Mouse (Mus musculus) ES-E14 (cell line): ENCODE measurements around the gene Gpr132. TPM values are rescaled to one million over a fixed set of nuclear protein-coding genes. Genes with fewer than 3 reads are reported as not detected.

Experiments used
- DNase-seq: peaks from one replicate; pipeline ENCODE4 v3.0.0-alpha.2; 2013; ENCODE audit warnings: low read depth, low spot score
- H3K27ac ChIP-seq: 2 replicates; pipeline ENCODE4 v1.5.1; 2012; ENCODE audit warnings: low read depth, mild to moderate bottlenecking, low read length, moderate library complexity, mixed read lengths; ENCODE audit not compliant: poor library complexity, insufficient read depth, severe bottlenecking
- H3K36me3 ChIP-seq: 2 replicates; pipeline ENCODE4 v1.6.1; 2012; ENCODE audit warnings: mild to moderate bottlenecking, low read length, moderate library complexity, mixed read lengths; ENCODE audit not compliant: control insufficient read depth, poor library complexity, insufficient read depth, severe bottlenecking
- H3K4me1 ChIP-seq, 2 experiments: fragments of 150-350 bp in 1 of 2; sonication (generic) in 1 of 2; 2 replicates each; pipeline ENCODE4 v1.6.1; 2012; ENCODE audit warnings: low read length in 2 of 2, mild to moderate bottlenecking in 1 of 2, mixed read lengths in 1 of 2; ENCODE audit not compliant: control insufficient read depth in 2 of 2, insufficient read depth in 2 of 2, poor library complexity in 1 of 2
- H3K4me3 ChIP-seq, 2 experiments: fragments of 150-350 bp in 1 of 2; sonication (generic) in 1 of 2; 2 replicates each; pipeline ENCODE4 v1.5.1; 2012; ENCODE audit warnings: low read length in 2 of 2, low read depth in 1 of 2, mild to moderate bottlenecking in 1 of 2, mixed read lengths in 1 of 2; ENCODE audit not compliant: insufficient read depth in 1 of 2, poor library complexity in 1 of 2, severe bottlenecking in 1 of 2
- H3K9ac ChIP-seq: 2 replicates; pipeline ENCODE4 v1.6.1; 2012; ENCODE audit warnings: low read depth, mild to moderate bottlenecking, low read length, mixed read lengths; ENCODE audit not compliant: poor library complexity, insufficient read depth, severe bottlenecking
- H3K9me3 ChIP-seq: fragments of 150-350 bp; sonication (generic); 2 replicates; pipeline ENCODE4 v1.6.1; 2012; ENCODE audit warnings: low read depth, mild to moderate bottlenecking, low read length; ENCODE audit not compliant: control insufficient read depth, insufficient read depth
- CHD2 ChIP-seq: IDR thresholded peaks from 2 replicates; pipeline ENCODE4 v1.6.1; 2014; ENCODE audit warnings: mild to moderate bottlenecking, low read depth, low read length, inconsistent platforms
- HCFC1 ChIP-seq: IDR thresholded peaks from 2 replicates; pipeline ENCODE4 v1.6.1; 2012; ENCODE audit warnings: low read length, inconsistent platforms, borderline replicate concordance; ENCODE audit not compliant: insufficient read depth
- MAFK ChIP-seq: IDR thresholded peaks from 2 replicates; pipeline ENCODE4 v1.6.1; 2014; ENCODE audit warnings: mild to moderate bottlenecking, low read depth, low read length, inconsistent platforms; ENCODE audit not compliant: insufficient read depth
- ZC3H11A ChIP-seq: IDR thresholded peaks from 2 replicates; pipeline ENCODE4 v1.6.1; 2012; ENCODE audit warnings: low read depth, mild to moderate bottlenecking, inconsistent platforms, low read length, borderline replicate concordance
- ZNF384 ChIP-seq: IDR thresholded peaks from 2 replicates; pipeline ENCODE4 v1.6.1; 2012; ENCODE audit warnings: low read depth, low read length, inconsistent platforms
- in situ Hi-C, 2 experiments: fragments of 600-800 bp; cut with MboI; formaldehyde crosslinking; loops; one replicate each; pipeline ENCODE4 v1.15.1; 2025; ENCODE audit warnings: low sequenced_read_pairs in 2 of 2, inconsistent platforms in 1 of 2; ENCODE audit not compliant: unreplicated experiment in 2 of 2
- total RNA-seq: library from RNA; depleted of rRNA; stranded (reverse); fragments of 300-350 nt; gene quantifications from 2 replicates; pipeline ENCODE4 v1.2.3, GENCODE M21; 2012

Gpr132 gene
- total RNA-seq, 1 experiment: 0.36 TPM

- H3K36me3 ChIP-seq: peaks cover 35% of the 10 kb centered on the region; the same call in 1 of the 2 replicates
- in situ Hi-C loops: no loop called here
- H3K4me3 ChIP-seq: no peak overlapping the region
- H3K9me3 ChIP-seq: no peaks in the 10 kb centered on the region
- H3K27ac ChIP-seq: no peak overlapping the region
- H3K4me1 ChIP-seq: peaks cover 0 to 2% of the 10 kb centered on the region in 2 experiments; a peak in 1 of 4 replicates
- no peak overlapping the region for H3K9ac ChIP-seq
- no peak for TF ChIP-seq MAFK
- no peak for TF ChIP-seq HCFC1
- TF ChIP-seq ZNF384: no peak
- TF ChIP-seq CHD2: no peak
- TF ChIP-seq ZC3H11A: no peak
- DNase-seq: no peak
Observed at GRCm38 (mm10) chr12:112914527-112914926, 46.5 kb upstream of the Gpr132 start.

- TF ChIP-seq HCFC1 (no peak), MAFK (no peak), CHD2 (no peak), ZC3H11A (no peak)
- peaks cover 41% of the 10 kb centered on the region; the same call in 1 of the 2 replicates for H3K36me3 ChIP-seq
- no peak for DNase-seq
- H3K4me3 ChIP-seq: no peak overlapping the region
- H3K27ac ChIP-seq: no peak overlapping the region
- H3K9ac ChIP-seq: no peak overlapping the region
- no peaks in the 10 kb centered on the region for H3K9me3 ChIP-seq
- peaks cover 0 to 2% of the 10 kb centered on the region in 2 experiments; a peak in 1 of 4 replicates for H3K4me1 ChIP-seq
- in situ Hi-C loops: no loop called here
Observed at GRCm38 (mm10) chr12:112912951-112913745, 45.1 kb upstream of the Gpr132 start.

- no peak for TF ChIP-seq CHD2
- no peak for TF ChIP-seq HCFC1
- no peak for TF ChIP-seq MAFK
- no peak for TF ChIP-seq ZNF384
- TF ChIP-seq ZC3H11A: no peak
- Histone ChIP-seq H3K4me1 (peaks cover 0 to 2% of the 10 kb centered on the region in 2 experiments; a peak in 1 of 4 replicates), H3K9me3 (no peaks in the 10 kb centered on the region), H3K4me3 (no peak overlapping the region), H3K36me3 (peaks cover 41% of the 10 kb centered on the region; the same call in 1 of the 2 replicates), H3K9ac (no peak overlapping the region), H3K27ac (no peak overlapping the region)
- no peak for DNase-seq
- in situ Hi-C loops: no loop called here
Observed at GRCm38 (mm10) chr12:112911701-112912100, 43.7 kb upstream of the Gpr132 start.

- H3K27ac ChIP-seq: no peak overlapping the region
- peaks cover 36% of the 10 kb centered on the region; the same call in 1 of the 2 replicates for H3K36me3 ChIP-seq
- no peak overlapping the region for H3K9ac ChIP-seq
- no peak overlapping the region for H3K4me3 ChIP-seq
- in situ Hi-C loops: no loop called here
- no peak for DNase-seq
- peaks cover 0 to 2% of the 10 kb centered on the region in 2 experiments; a peak in 1 of 4 replicates for H3K4me1 ChIP-seq
- H3K9me3 ChIP-seq: no peaks in the 10 kb centered on the region
- TF ChIP-seq ZNF384 (no peak), HCFC1 (no peak), CHD2 (no peak), ZC3H11A (no peak), MAFK (no peak)
Observed at GRCm38 (mm10) chr12:112908991-112909390, 41.0 kb upstream of the Gpr132 start.
